Mouse (Mus musculus) kidney, postnatal 36 days (tissue): ENCODE results near the gene Ctbp1.

Source experiments
- DNase-seq, 2 experiments: peaks; one replicate each; pipeline ENCODE4 v3.0.0; 2021 to 2022; ENCODE audit warnings: mixed read lengths in 2 of 2

The Ctbp1 gene

GRCm38 (mm10) chr5:33274953-33275454 is at the start of gene Ctbp1:
Gene Ctbp1 (minus strand): TSS chr5:33274994.
- DNase-seq = peak; percentile 94 to 97

DNA sequence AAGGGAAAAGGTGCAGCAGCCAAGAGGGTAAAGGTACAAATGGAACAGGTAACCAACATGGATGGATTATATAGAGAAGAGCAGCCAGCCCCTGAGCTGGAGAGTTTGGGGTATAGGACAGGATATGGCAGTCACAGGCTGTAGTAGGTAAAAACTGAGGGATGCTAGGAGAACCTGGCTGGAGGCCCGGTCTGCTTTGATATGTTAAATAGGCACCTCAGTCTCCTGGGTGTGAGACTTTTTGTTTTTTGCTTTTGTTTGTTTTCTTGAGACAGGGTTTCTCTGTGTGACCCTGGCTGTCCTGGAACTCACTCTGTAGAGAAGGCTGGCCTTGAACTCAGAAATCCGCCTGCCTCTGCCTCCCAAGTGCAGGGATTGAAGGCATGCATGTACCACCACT is 49.7 kb upstream of the Ctbp1 start:
- no peak for DNase-seq

- no peak for DNase-seq
These were observed 37.4 kb upstream of the Ctbp1 start for GRCm38 (mm10) chr5:33312192-33312591.

DNA sequence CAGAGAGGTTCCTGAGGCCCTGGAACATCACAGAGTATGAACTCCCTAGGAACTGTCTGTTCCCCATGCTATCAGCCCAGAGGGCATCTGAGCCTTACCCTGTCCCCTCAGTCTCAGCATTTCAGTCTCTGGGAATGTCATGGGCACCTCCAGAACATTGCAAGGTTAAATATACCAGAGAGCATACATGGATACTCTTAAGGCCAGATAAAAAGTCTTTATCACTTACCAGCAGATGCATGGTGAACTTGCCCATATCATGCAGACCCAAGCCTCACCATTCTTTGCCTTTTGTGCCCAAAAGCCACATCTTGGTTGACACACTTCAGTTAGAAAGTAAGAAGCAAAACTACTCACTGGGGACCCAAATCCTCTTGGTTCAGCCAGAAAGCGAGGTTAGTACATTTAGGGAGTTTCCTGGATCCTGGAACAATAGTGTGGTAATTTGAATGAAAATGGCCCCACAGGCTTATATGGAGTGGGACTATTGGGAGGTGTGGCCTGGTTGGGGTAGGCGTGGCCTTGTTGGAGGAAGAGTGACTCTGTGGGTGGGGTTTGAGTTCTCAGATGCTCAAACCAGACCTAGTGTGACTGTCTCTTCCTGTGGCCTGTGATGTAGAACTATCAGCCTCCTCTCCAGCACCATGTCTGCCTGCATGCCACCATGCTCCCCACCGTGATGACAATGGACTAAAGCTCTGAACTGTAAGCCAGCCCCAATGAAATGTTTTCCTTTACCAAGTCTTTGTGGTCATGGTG is 36.1 kb upstream of the Ctbp1 start:
- DNase-seq = no peak

GRCm38 (mm10) chr5:33301801-33302200 is 27.0 kb upstream of the Ctbp1 start:
- no peak for DNase-seq

GRCm38 (mm10) chr5:33297164-33297563 is 22.4 kb upstream of the Ctbp1 start:
- DNase-seq = peak; percentile 47 to 72

- DNase-seq = no peak
These were observed 19.1 kb upstream of the Ctbp1 start for GRCm38 (mm10) chr5:33293796-33294430.

DNA sequence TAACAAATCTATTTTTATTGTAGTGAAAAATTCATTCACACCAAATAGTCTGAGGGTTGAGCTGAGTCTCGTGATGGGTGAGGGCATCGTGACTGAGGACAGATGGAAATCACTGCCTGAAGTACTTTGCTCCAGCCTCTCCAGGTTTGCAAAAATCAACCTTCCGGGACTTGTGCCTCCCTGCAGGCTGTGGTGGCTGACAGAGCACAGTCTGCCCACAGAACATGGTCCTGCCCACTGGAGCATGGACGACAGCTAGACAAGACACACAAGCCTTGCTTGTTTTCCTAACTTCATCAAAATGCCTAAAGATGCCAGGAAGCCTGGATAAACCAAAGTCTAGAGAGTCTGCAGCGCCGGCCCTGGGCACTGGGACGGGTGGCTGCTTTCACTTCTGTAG is 9.2 kb upstream of the Ctbp1 start:
- peak; percentile 67 for DNase-seq

DNA sequence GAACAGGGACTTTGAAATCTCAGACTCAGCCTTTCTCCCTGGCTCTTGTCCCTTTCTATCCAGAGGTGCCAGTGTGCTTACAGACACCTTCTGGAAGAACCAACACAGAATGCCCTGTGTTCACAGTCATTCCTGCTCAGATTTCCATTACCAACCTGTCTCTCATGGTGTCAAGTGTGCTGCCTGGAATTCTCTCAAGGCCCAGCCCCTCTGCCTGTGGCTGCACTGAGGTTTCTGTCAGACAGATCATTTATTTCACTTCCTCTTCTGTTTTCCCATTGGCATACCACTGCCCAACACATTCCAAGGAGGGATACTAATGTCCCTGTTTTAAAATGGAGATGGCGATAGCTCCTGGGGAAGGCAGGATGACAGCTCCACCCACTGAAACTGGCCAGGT is 6.6 kb upstream of the Ctbp1 start:
- no peak for DNase-seq

DNA sequence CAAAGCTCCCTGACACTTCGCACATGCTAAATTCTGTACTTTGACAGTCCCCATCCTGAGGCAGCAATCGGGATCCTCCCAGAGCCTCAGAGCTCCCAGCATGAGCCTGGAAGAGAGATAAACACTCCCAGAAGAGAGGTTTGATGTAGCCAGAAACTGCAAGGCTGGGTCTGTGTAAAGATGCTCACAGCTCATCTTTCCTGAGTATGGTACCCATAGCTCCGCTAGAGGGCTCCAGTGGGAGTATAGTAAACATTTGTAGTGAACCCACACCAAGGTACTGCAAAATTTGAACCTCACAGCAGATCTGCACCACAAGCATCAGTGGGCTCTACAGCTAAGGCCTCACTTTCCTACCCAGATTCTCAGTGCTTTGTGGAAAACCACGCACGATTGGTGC is 4.2 kb upstream of the Ctbp1 start:
- DNase-seq = peak; percentile 37 to 63

DNA sequence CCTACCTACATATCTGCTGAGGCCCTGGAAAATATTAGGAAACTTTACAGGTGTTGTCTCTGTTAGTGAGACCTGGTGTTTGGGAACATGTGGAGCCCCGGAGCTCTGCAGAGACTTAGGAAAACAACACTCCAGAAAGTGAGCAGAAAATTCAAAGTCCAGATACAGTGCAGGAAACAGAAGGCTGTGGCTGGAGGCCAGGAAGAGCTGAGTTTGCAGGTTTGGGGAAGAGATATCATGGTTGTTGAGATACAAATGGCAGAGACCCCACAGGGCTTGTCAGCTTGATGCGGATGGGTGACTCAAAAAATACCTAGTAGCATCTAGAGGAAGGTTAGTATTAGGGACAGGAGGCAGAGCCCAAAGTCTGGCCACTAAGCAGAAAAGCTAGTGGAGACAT is 2.5 kb upstream of the Ctbp1 start:
- DNase-seq = peak; percentile 58 to 68

- no peak for DNase-seq
These were observed 960 bp upstream of the Ctbp1 start for GRCm38 (mm10) chr5:33275754-33276153.

GRCm38 (mm10) chr5:33274085-33274952 is 475 bp downstream of the Ctbp1 start:
- DNase-seq = peak; percentile 89 to 95

GRCm38 (mm10) chr5:33273777-33274084 is 1.1 kb downstream of the Ctbp1 start:
- DNase-seq = no peak

DNA sequence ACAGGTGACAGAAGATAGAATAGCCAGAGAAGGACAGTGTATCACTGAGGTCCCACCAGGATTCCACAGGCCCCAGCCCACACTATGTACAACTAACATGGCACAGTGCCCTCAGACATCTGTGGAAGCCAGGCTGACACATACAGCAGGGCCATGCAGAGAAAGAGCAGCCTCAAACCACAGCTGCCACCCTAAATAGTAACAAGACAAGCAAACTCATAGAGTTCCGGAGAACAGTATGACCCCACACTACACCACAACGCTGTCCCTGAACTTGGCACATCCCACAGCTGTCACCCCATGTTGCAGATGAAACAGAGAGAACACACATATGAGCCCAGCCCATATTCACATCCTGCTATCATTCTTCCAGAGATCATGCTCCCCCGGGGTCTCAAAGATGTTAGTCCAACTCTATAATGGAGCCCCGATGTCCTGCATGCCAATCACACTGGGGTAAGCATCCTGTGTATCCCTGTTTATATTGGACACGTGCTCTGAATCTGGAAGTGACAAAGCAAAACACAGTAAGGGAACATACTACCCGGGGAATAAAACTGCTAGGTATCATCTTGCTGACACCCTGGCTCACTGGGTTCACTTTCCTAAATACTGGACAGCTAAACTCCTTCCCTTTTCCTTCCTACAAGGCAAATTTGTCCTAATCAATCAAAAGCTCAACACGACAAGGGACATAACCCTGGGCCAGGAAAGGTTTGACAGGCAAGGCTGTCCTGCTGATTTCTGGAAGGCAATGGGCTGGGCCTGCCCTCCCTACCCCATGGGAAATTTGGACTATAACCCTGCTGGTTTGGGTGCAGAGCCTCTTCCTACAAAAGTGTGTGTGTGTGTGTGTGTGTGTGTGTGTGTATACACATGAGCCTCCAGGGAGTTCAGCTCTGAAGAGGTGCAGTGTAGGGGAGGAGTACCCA is 1.7 kb downstream of the Ctbp1 start:
- DNase-seq = no peak

DNA sequence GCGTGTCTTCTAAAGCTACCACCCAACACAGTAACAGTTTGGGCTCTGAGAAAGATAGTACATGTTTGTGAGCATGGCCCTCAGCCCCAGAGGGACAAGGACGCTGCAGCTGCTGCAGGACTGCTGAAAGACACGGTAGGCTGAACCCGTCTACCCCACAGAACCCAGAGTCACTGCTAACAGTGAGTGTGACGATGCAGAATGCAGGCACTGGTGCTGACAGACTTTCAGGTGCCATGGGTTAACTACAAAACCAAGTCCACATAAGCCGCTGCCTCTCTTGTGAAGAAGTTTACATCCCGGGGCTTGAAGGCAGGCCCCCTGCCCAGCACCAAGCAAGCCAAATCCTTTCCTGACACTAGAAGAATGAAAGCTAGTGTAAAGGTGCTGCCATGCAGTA is 2.6 kb downstream of the Ctbp1 start:
- no peak for DNase-seq

- peak; percentile 85 to 94 for DNase-seq
These were observed 4.2 kb downstream of the Ctbp1 start for GRCm38 (mm10) chr5:33270568-33270967.

DNA sequence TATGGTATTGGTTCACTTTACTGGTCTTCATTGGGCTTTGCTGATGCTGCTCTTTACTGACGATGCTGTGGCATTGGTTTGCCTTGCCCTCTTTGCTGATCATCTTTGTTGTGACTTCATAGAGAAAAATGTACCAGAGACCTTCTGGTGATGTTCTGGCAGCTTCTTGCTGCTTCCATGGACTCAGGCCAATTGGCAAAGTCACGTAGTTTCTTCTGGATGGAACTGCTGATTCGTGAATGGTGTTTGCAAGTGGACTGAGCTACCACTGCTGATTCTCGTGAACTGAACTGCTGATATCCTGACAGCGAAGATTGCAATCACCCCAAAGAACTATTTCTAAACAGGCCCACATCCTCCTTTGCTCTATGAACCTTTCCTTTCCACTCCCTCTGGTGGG is 20.4 kb downstream of the Ctbp1 start:
- DNase-seq = peak in 1 of 2 experiments; percentile 42

DNA sequence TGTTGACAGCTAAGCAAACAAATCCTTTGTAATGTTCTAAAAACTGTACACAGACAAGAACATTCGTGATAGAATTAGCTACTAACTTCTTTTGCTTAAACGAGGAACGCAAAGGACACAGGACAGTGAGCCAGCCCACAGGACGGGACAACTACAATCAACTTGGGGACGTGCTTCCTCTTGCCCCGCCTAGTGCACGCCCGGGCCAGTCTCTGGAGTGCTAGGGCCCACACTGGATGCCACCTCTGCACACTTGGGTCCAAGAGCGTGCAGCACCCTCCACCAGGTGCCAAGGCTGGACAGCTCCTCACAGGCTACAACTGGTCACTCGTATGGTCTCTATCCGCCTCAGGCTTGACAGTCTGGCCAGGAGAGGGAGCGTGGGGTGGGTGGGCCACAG is 26.6 kb downstream of the Ctbp1 start:
- peak in 1 of 2 experiments; percentile 40 for DNase-seq

- peak in 1 of 2 experiments; percentile 60 for DNase-seq
These were observed 27.4 kb downstream of the Ctbp1 start for GRCm38 (mm10) chr5:33247387-33247786.

GRCm38 (mm10) chr5:33245701-33246100 is 29.1 kb downstream of the Ctbp1 start:
- DNase-seq = peak; percentile 47 to 63

- DNase-seq = no peak
These were observed 30.3 kb downstream of the Ctbp1 start for GRCm38 (mm10) chr5:33244377-33244920.
